Mouse (Mus musculus): ENCODE results near the gene Ubl5. TPM values are rescaled to one million over a fixed set of nuclear protein-coding genes. Genes with fewer than 3 reads are reported as not detected.
A peak's percentile ranks its signal among the peaks of the same experiment; 100 is the strongest.

The Ubl5 gene
- polyA plus RNA-seq, 1 experiment from 2014 or later, result 441 TPM

GRCm38 (mm10) chr9:20662325-20662724, 19.6 kb downstream of the Ubl5 start:
- Histone ChIP-seq H3K4me3 (no peak overlapping the region), H3K9ac (no peak overlapping the region), H3K9me3 (no peaks in the 10 kb centered on the region), H3K4me1 (replicated peaks) (peaks cover 50% of the 10 kb centered on the region), H3K27ac (replicated peaks) (peak overlapping the region; percentile 84), H3K27me3 (no peaks in the 10 kb centered on the region), H3K4me2 (no peak overlapping the region), H3K36me3 (peaks cover 22% of the 10 kb centered on the region)
- 56% methylated on average over 3 of the region's 3 CpGs for WGBS
- ATAC-seq (ENCODE audit: low FRiP score, low read depth), result 0 out of 2 replicates have a peak, but pooled peaks have one; percentile 2

GRCm38 (mm10) chr9:20662874-20663273, 20.2 kb downstream of the Ubl5 start:
- Histone ChIP-seq H3K27me3 (no peaks in the 10 kb centered on the region), H3K9me3 (no peaks in the 10 kb centered on the region), H3K4me3 (no peak overlapping the region), H3K4me2 (no peak overlapping the region), H3K4me1 (replicated peaks) (peaks cover 47% of the 10 kb centered on the region), H3K27ac (replicated peaks) (peak overlapping the region; percentile 84), H3K9ac (no peak overlapping the region), H3K36me3 (peaks cover 16% of the 10 kb centered on the region)
- ATAC-seq (ENCODE audit: low FRiP score, low read depth), result peak; percentile 15; the same call in 1 of the 2 replicates
- WGBS, result 44% methylated on average over 8 of the region's 8 CpGs

DNA sequence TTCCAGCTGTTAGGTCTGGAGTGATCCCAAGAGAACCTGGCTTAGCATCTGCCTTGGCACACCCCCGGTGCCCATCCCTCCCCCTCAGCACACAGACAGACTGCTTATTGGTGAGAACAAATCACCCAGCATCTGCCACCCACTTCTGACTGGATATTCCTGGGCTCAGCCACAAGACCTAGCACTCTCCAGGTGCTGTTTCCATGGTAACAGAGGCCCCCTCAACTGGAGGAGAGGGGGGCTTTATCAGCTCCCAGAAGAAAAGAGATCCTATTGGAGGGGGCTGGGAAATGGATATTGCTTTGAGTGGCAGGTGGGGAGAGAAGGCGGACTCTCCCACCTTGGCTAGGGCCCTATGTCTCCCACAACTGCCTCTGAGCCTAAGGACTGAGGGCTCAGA, 21.3 kb downstream of the Ubl5 start:
- peaks cover 47% of the 10 kb centered on the region for H3K4me1 ChIP-seq (replicated peaks)
- H3K27me3 ChIP-seq, result no peaks in the 10 kb centered on the region
- peaks cover 13% of the 10 kb centered on the region; the same call in 1 of the 2 replicates for H3K36me3 ChIP-seq
- no peaks in the 10 kb centered on the region for H3K9me3 ChIP-seq
- peak; percentile 59 for ATAC-seq (ENCODE audit: low FRiP score, low read depth)
- no peak overlapping the region for H3K4me3 ChIP-seq
- peak overlapping the region; percentile 84 for H3K27ac ChIP-seq (replicated peaks)
- 44% methylated on average over 2 of the region's 2 CpGs for WGBS
- 0 out of 2 replicates have a peak overlapping the region, but pooled peaks have one; percentile 2 for H3K9ac ChIP-seq
- H3K4me2 ChIP-seq, result no peak overlapping the region

GRCm38 (mm10) chr9:20664366-20664765, 21.7 kb downstream of the Ubl5 start:
- Histone ChIP-seq H3K9me3 (no peaks in the 10 kb centered on the region), H3K27ac (replicated peaks) (peak overlapping the region; percentile 84), H3K4me3 (no peak overlapping the region), H3K36me3 (peaks cover 13% of the 10 kb centered on the region; the same call in 1 of the 2 replicates), H3K4me1 (replicated peaks) (peaks cover 47% of the 10 kb centered on the region), H3K27me3 (no peaks in the 10 kb centered on the region), H3K9ac (0 out of 2 replicates have a peak overlapping the region, but pooled peaks have one; percentile 2), H3K4me2 (no peak overlapping the region)
- 35% methylated on average over 2 of the region's 2 CpGs for WGBS
- peak; percentile 44 for ATAC-seq (ENCODE audit: low FRiP score, low read depth)

- H3K4me3 ChIP-seq, result no peak overlapping the region
- no peak overlapping the region for H3K4me2 ChIP-seq
- no peaks in the 10 kb centered on the region for H3K27me3 ChIP-seq
- peak overlapping the region; percentile 84 for H3K27ac ChIP-seq (replicated peaks)
- no peaks in the 10 kb centered on the region for H3K9me3 ChIP-seq
- no peak for ATAC-seq (ENCODE audit: low FRiP score, low read depth)
- H3K9ac ChIP-seq, result no peak overlapping the region
- H3K36me3 ChIP-seq, result peaks cover 16% of the 10 kb centered on the region; the same call in 1 of the 2 replicates
- WGBS, result 63% methylated on average over 5 of the region's 5 CpGs
- H3K4me1 ChIP-seq (replicated peaks), result peaks cover 47% of the 10 kb centered on the region
These were observed 22.4 kb downstream of the Ubl5 start for GRCm38 (mm10) chr9:20664982-20665637.

DNA sequence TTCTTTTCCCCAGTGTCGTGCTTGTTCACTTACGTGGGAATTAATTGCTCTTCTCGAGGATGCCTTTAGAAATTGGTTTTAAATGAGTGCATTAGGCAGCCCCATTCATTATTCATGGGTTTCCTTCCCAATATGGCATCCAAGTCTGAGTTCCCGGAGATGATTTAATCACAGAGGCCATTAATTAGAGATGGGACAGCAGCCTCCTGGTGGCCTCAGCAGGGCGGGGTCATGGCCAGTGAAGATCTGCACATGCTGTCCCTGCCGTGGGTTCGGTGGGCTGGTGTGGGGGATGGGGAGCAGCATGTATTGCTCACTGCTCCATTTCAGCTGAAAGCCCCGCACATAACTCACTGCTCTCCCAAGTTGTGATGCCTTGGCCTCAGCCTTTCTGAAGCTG, 23.2 kb downstream of the Ubl5 start:
- H3K36me3 ChIP-seq, result peaks cover 18% of the 10 kb centered on the region; the same call in 1 of the 2 replicates
- peaks cover 47% of the 10 kb centered on the region for H3K4me1 ChIP-seq (replicated peaks)
- no peak for ATAC-seq (ENCODE audit: low FRiP score, low read depth)
- no peak overlapping the region for H3K4me2 ChIP-seq
- H3K4me3 ChIP-seq, result no peak overlapping the region
- no peaks in the 10 kb centered on the region for H3K27me3 ChIP-seq
- 8% methylated on average over 8 of the region's 8 CpGs for WGBS
- H3K27ac ChIP-seq (replicated peaks), result peak overlapping the region; percentile 84
- H3K9me3 ChIP-seq, result no peaks in the 10 kb centered on the region
- H3K9ac ChIP-seq, result no peak overlapping the region

- H3K4me1 ChIP-seq (replicated peaks), result peaks cover 47% of the 10 kb centered on the region
- no peak for ATAC-seq (ENCODE audit: low FRiP score, low read depth)
- H3K36me3 ChIP-seq, result peaks cover 24% of the 10 kb centered on the region
- WGBS, result 14% methylated on average over 7 of the region's 7 CpGs
- no peak overlapping the region for H3K4me3 ChIP-seq
- peak overlapping the region; percentile 84; the same call in 1 of the 2 replicates for H3K27ac ChIP-seq (replicated peaks)
- H3K27me3 ChIP-seq, result no peaks in the 10 kb centered on the region
- no peaks in the 10 kb centered on the region for H3K9me3 ChIP-seq
- no peak overlapping the region for H3K9ac ChIP-seq
- H3K4me2 ChIP-seq, result no peak overlapping the region
These were observed 23.9 kb downstream of the Ubl5 start for GRCm38 (mm10) chr9:20666510-20667034.

DNA sequence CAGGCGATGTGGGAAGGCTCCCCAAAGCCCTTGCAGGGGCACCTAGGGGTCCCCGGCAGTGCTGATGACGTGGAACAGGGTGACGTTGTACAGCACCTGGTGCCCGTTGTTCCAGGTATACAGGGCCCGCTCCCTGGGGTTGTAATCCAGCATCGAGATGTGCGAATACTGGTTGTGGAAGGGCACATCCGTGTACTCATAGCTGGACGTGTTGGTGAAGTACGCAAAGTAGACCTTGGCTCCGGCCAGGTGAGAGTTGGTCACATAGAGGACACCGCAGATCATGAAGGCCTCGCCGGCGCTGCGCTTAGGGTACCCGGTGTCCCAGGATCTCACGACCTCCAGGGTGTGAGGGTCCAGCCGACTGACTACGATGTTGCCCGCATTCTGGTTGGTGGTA, 25.4 kb downstream of the Ubl5 start:
- H3K4me1 ChIP-seq (replicated peaks), result peaks cover 37% of the 10 kb centered on the region
- H3K27me3 ChIP-seq, result no peaks in the 10 kb centered on the region
- H3K9me3 ChIP-seq, result no peaks in the 10 kb centered on the region
- no peak overlapping the region for H3K4me3 ChIP-seq
- ATAC-seq (ENCODE audit: low FRiP score, low read depth), result no peak
- H3K27ac ChIP-seq (replicated peaks), result no peak overlapping the region
- WGBS, result 96% methylated on average over 22 of the region's 22 CpGs
- no peak overlapping the region for H3K4me2 ChIP-seq
- no peak overlapping the region for H3K9ac ChIP-seq
- H3K36me3 ChIP-seq, result peaks cover 21% of the 10 kb centered on the region

GRCm38 (mm10) chr9:20672047-20672446, 29.4 kb downstream of the Ubl5 start:
- Histone ChIP-seq H3K4me3 (no peak overlapping the region), H3K27me3 (no peaks in the 10 kb centered on the region), H3K36me3 (peaks cover 23% of the 10 kb centered on the region), H3K27ac (replicated peaks) (no peak overlapping the region), H3K9me3 (no peaks in the 10 kb centered on the region), H3K9ac (no peak overlapping the region), H3K4me2 (no peak overlapping the region), H3K4me1 (replicated peaks) (no peaks in the 10 kb centered on the region)
- 75% methylated on average over 16 of the region's 16 CpGs for WGBS
- ATAC-seq (ENCODE audit: low FRiP score, low read depth), result no peak

DNA sequence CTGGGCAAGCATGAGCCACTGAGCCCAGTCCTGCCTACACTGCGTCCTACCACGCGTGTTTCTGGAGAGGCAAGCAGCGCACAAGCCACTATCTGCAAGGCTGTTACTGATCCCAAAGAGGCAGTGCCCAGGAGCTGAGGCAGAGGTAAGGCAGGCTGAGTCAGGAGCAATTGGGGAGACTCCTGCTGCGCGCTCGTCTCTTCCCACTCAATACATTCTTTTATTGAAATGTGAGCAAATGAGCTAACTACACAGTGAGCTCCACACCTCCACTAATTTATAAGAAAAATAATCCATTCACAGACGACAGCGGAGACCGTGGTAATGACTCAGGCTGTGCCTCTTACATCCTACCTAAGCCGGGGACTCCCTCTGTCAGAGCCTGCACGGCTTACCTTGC, 35.2 kb downstream of the Ubl5 start:
- H3K36me3 ChIP-seq, result peaks cover 8% of the 10 kb centered on the region
- peaks cover 21% of the 10 kb centered on the region for H3K4me1 ChIP-seq (replicated peaks)
- no peak for ATAC-seq (ENCODE audit: low FRiP score, low read depth)
- H3K9me3 ChIP-seq, result no peaks in the 10 kb centered on the region
- 83% methylated on average over 12 of the region's 12 CpGs for WGBS
- no peak overlapping the region for H3K4me3 ChIP-seq
- no peaks in the 10 kb centered on the region for H3K27me3 ChIP-seq
- H3K27ac ChIP-seq (replicated peaks), result no peak overlapping the region
- H3K4me2 ChIP-seq, result no peak overlapping the region
- no peak overlapping the region for H3K9ac ChIP-seq

DNA sequence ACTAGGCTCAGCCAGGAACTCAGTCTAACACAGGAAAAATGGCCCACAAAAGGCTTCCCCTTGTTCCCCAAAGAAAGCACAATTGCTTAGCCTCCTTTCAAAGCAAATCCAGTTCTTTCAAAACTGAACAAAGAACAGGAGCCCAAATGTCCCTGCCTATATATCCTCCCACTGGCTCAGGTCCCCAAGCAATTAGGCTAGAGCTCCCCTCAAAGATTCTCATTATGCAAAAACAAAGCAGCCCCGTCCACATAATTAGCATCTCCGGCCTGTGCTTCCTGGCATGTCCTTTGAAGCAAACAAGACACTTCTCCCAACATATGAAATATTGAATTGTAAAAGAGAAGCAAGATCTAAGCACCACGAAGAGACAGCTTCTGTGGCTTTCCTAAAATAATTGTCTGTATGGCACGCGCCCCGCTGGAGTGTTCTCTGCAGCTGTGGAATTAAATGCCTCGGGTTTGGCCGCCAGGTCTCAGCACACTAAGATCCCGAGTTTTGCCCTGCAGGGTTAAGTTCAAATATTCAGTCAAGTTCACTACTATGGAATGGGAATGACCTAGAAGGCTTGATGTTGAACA, 37.8 kb downstream of the Ubl5 start:
- Histone ChIP-seq H3K4me2 (no peak overlapping the region), H3K4me1 (replicated peaks) (peaks cover 21% of the 10 kb centered on the region), H3K27me3 (no peaks in the 10 kb centered on the region), H3K27ac (replicated peaks) (0 out of 2 replicates have a peak overlapping the region, but pooled peaks have one; percentile 17), H3K36me3 (no peaks in the 10 kb centered on the region; the same call in 1 of the 2 replicates), H3K9me3 (no peaks in the 10 kb centered on the region), H3K9ac (no peak overlapping the region), H3K4me3 (no peak overlapping the region)
- WGBS, result 51% methylated on average over 9 of the region's 9 CpGs
- ATAC-seq (ENCODE audit: low FRiP score, low read depth), result no peak

Data from hindbrain, embryonic 15.5 days (tissue).